Mouse (Mus musculus): ENCODE measurements at regions not wholly inside any gene's neighbourhood (a gene's known extent, or its start where the extent isn't known, plus 50 kb on each side); places are given as distances from the start of the nearest gene placed in this dataset.

DNA sequence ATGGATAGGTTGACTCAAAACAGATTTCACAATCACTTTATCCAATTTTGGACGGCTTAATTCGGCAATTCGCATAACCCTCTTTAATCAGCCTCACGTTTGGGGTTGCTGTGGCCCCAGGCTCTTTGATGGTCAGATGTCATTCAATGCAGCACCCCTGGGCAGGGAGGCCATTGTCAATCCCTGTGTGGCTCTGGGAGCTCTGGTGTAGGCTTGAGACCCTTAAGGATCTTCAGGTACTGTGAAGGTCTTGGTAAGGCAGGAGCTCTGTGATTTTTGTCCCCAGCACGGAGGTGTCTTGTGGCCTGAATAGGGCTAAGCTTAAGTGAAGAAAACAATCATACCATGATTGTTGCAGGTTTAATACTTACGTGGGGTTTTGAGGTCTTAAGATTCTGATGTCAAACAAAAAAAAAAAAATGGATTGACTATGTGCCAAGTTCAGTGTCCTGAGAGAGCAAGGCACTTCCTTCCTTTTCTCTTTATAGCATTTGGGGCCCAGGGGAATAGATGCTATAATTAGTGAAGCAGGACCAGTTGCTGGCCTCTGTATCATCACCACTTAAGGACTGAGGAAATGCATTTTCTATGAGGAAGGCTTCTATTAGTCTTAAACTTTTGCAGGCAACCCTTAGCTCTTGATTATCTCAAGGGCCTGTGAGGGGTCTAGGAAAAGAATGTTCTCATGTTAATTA, 98.9 kb downstream of the Ttc32 start:
- H3K9ac ChIP-seq (replicated peaks; ENCODE audit: low read length) = no peak overlapping the region
- H3K4me2 ChIP-seq (ENCODE audit: low read length) = no peak overlapping the region
- no peaks in the 10 kb centered on the region for H3K36me3 ChIP-seq (ENCODE audit: control insufficient read depth, insufficient read depth, low read length)
- ATAC-seq (ENCODE audit: low FRiP score, low TSS enrichment) (no peak), DNase-seq (no peak)
- H3K27ac ChIP-seq (replicated peaks; ENCODE audit: low read depth, low read length) = no peak overlapping the region
- H3K27me3 ChIP-seq (ENCODE audit: control insufficient read depth, insufficient read depth, low read length) = no peaks in the 10 kb centered on the region
- WGBS = 64% methylated on average over 6 of the region's 6 CpGs
- H3K9me3 ChIP-seq (ENCODE audit: control insufficient read depth, low read length) = no peaks in the 10 kb centered on the region
- H3K4me3 ChIP-seq (replicated peaks; ENCODE audit: low read depth, low read length) = no peak overlapping the region
- H3K4me1 ChIP-seq (ENCODE audit: control insufficient read depth, insufficient read depth, low read length) = no peaks in the 10 kb centered on the region

DNA sequence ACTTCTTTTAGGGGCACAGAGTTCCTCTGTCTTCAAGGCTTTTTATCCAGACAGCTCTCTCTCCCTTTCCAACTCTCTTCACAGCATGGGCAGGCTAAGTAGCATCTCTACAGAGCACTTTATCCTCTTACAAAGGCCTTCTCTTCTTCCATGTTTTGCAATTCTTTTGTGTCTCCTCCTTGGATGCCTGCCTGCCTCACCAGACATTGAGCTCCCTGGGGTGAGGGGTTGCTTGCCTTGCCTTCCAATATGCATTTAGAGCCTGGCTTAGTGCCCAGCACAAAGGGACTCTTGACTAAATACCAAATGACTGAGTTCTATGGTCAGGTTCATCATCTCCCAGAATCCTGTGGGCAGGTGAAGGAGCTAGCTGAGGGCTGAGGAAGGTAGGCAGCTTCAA, 102.8 kb downstream of the Ttc32 start:
- Histone ChIP-seq H3K27ac (replicated peaks; ENCODE audit: low read depth, low read length) (no peak overlapping the region), H3K27me3 (ENCODE audit: control insufficient read depth, insufficient read depth, low read length) (no peaks in the 10 kb centered on the region), H3K4me2 (ENCODE audit: low read length) (no peak overlapping the region), H3K4me3 (replicated peaks; ENCODE audit: low read depth, low read length) (no peak overlapping the region), H3K9ac (replicated peaks; ENCODE audit: low read length) (no peak overlapping the region), H3K36me3 (ENCODE audit: control insufficient read depth, insufficient read depth, low read length) (no peaks in the 10 kb centered on the region), H3K9me3 (ENCODE audit: control insufficient read depth, low read length) (no peaks in the 10 kb centered on the region), H3K4me1 (ENCODE audit: control insufficient read depth, insufficient read depth, low read length) (no peaks in the 10 kb centered on the region)
- DNase-seq = peak; percentile 18
- ATAC-seq (ENCODE audit: low FRiP score, low TSS enrichment) = no peak

DNA sequence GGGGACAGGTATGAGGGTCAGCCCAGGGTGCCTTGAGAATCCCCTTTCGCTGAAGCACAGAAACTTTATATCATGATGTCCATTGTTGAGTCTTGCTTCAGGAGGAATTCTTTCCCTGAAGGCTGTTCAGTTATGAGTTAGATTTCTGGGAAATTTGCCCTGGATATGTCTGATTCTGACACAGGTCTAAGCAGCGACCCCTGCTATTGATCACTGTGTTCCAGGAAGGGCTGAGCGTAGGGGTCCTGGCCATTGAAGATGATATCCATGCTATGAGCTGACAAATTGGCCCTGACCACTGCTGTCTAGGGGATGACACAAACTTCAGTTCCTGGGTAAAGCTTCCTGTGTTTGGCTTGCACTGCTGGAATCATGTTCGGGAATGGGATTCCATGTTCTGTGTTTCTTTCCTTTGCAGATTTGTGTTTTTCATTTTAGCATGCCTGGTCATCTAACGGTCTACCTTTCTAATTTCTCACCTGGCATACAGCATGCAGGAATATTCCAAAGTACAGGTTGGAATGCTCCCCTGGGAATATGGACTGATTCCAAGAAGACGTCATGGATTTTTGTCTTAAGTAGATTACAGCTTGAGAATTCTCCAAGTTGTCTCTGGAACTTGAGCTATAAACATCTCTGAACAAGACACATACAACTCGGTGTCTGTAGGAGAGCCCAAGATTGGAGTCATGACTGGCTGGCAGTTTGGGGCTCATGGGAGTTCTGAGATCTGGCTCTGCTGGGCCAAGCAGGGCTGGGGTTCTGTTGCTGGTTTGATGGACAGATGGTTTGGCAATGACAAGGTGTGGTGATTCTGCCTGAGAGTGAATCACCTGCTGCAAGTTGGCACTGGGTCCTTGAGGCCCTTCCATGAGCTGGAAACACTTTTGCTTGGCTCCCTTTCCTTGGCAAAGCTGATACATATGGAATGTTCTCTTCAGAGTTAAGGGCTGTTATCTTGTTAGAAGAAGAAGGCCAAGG, 104.4 kb downstream of the Ttc32 start:
- WGBS = 93% methylated on average over 7 of the region's 7 CpGs
- Histone ChIP-seq H3K4me2 (ENCODE audit: low read length) (no peak overlapping the region), H3K4me1 (ENCODE audit: control insufficient read depth, insufficient read depth, low read length) (no peaks in the 10 kb centered on the region), H3K36me3 (ENCODE audit: control insufficient read depth, insufficient read depth, low read length) (no peaks in the 10 kb centered on the region), H3K4me3 (replicated peaks; ENCODE audit: low read depth, low read length) (no peak overlapping the region), H3K9ac (replicated peaks; ENCODE audit: low read length) (no peak overlapping the region), H3K27ac (replicated peaks; ENCODE audit: low read depth, low read length) (no peak overlapping the region), H3K27me3 (ENCODE audit: control insufficient read depth, insufficient read depth, low read length) (no peaks in the 10 kb centered on the region), H3K9me3 (ENCODE audit: control insufficient read depth, low read length) (no peaks in the 10 kb centered on the region)
- ATAC-seq (ENCODE audit: low FRiP score, low TSS enrichment) (no peak), DNase-seq (no peak)

DNA sequence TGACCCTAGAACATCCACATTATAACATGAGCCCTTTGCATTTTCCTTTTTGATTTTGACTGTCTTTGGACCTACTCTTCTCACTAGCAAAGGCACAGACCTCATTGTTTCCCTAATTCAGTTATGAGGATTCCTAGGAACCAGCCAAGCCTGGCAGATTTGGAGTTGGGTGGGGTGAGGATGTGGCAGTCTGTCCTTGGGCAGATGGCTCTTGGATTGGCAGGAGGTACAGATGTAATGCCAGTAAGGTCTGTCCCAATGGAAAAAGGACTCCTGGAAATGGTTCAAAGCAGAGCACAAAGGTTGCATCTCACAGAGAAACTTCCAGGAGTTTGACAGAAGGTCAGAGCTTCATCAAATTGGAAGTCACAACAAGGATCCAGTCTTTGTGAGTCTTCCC, 121.2 kb downstream of the Ttc32 start:
- Histone ChIP-seq H3K9me3 (ENCODE audit: control insufficient read depth, low read length) (no peaks in the 10 kb centered on the region), H3K27me3 (ENCODE audit: control insufficient read depth, insufficient read depth, low read length) (no peaks in the 10 kb centered on the region), H3K4me3 (replicated peaks; ENCODE audit: low read depth, low read length) (no peak overlapping the region), H3K9ac (replicated peaks; ENCODE audit: low read length) (no peak overlapping the region), H3K4me2 (ENCODE audit: low read length) (no peak overlapping the region), H3K36me3 (ENCODE audit: control insufficient read depth, insufficient read depth, low read length) (no peaks in the 10 kb centered on the region), H3K4me1 (ENCODE audit: control insufficient read depth, insufficient read depth, low read length) (no peaks in the 10 kb centered on the region), H3K27ac (replicated peaks; ENCODE audit: low read depth, low read length) (no peak overlapping the region)
- ATAC-seq (ENCODE audit: low FRiP score, low TSS enrichment) = no peak
- DNase-seq = no peak

DNA sequence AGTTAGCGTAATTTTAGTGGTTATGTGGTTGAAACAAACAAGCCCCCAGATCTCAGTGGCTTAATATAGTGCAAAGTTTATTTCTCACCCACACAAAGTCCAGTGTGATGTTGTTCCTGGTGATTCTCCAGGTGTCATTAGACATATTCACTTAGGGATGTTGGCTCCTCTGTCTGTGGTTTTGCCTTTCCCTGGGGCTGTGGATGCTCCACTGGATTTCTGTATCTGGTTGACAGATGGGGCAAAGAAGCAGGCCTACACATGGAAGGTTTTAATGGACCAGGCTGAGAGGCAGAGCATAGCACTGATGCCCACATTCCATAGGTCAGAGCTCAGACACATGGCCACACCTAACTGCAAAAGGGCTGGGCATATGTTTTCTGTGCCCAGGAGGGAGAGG, 121.6 kb downstream of the Ttc32 start:
- WGBS = 83% methylated on average over 1 of the region's 1 CpGs
- Histone ChIP-seq H3K36me3 (ENCODE audit: control insufficient read depth, insufficient read depth, low read length) (no peaks in the 10 kb centered on the region), H3K4me1 (ENCODE audit: control insufficient read depth, insufficient read depth, low read length) (no peaks in the 10 kb centered on the region), H3K9ac (replicated peaks; ENCODE audit: low read length) (no peak overlapping the region), H3K27ac (replicated peaks; ENCODE audit: low read depth, low read length) (no peak overlapping the region), H3K9me3 (ENCODE audit: control insufficient read depth, low read length) (no peaks in the 10 kb centered on the region), H3K27me3 (ENCODE audit: control insufficient read depth, insufficient read depth, low read length) (no peaks in the 10 kb centered on the region), H3K4me3 (replicated peaks; ENCODE audit: low read depth, low read length) (no peak overlapping the region), H3K4me2 (ENCODE audit: low read length) (no peak overlapping the region)
- ATAC-seq (ENCODE audit: low FRiP score, low TSS enrichment) (no peak), DNase-seq (no peak)

GRCm38 (mm10) chr12:9154491-9154890, 124.7 kb downstream of the Ttc32 start:
- H3K4me2 ChIP-seq (ENCODE audit: low read length) = no peak overlapping the region
- ATAC-seq (ENCODE audit: low FRiP score, low TSS enrichment) (no peak), DNase-seq (no peak)
- no peaks in the 10 kb centered on the region for H3K4me1 ChIP-seq (ENCODE audit: control insufficient read depth, insufficient read depth, low read length)
- WGBS = 97% methylated on average over 2 of the region's 2 CpGs
- H3K9ac ChIP-seq (replicated peaks; ENCODE audit: low read length) = no peak overlapping the region
- no peak overlapping the region for H3K27ac ChIP-seq (replicated peaks; ENCODE audit: low read depth, low read length)
- no peak overlapping the region for H3K4me3 ChIP-seq (replicated peaks; ENCODE audit: low read depth, low read length)
- H3K27me3 ChIP-seq (ENCODE audit: control insufficient read depth, insufficient read depth, low read length) = no peaks in the 10 kb centered on the region
- no peaks in the 10 kb centered on the region for H3K9me3 ChIP-seq (ENCODE audit: control insufficient read depth, low read length)
- H3K36me3 ChIP-seq (ENCODE audit: control insufficient read depth, insufficient read depth, low read length) = no peaks in the 10 kb centered on the region

DNA sequence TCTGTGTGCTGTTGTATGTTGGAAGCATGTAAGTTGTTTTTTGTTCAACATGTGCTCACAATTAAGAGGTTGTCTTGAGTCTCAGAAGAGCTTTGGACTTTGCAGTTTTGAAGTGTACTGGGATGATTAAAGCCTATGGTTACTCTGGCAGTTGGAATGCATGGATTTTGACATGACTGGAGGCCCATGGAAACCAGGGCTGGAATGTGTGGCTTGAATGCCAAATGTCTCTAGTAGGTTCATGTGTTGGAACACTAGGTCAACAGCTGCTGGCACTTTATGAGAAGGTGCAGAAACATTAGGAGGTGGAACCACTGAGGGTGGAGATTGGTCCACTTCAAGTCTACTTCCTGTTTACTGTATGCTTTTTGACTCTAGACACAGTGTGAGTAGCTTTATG, 127.0 kb downstream of the Ttc32 start:
- no peaks in the 10 kb centered on the region for H3K36me3 ChIP-seq (ENCODE audit: control insufficient read depth, insufficient read depth, low read length)
- DNase-seq (no peak), ATAC-seq (ENCODE audit: low FRiP score, low TSS enrichment) (no peak)
- H3K4me2 ChIP-seq (ENCODE audit: low read length) = no peak overlapping the region
- no peaks in the 10 kb centered on the region for H3K27me3 ChIP-seq (ENCODE audit: control insufficient read depth, insufficient read depth, low read length)
- no peak overlapping the region for H3K9ac ChIP-seq (replicated peaks; ENCODE audit: low read length)
- no peaks in the 10 kb centered on the region for H3K9me3 ChIP-seq (ENCODE audit: control insufficient read depth, low read length)
- no peak overlapping the region for H3K4me3 ChIP-seq (replicated peaks; ENCODE audit: low read depth, low read length)
- no peaks in the 10 kb centered on the region for H3K4me1 ChIP-seq (ENCODE audit: control insufficient read depth, insufficient read depth, low read length)
- H3K27ac ChIP-seq (replicated peaks; ENCODE audit: low read depth, low read length) = no peak overlapping the region

GRCm38 (mm10) chr12:9158751-9159150, 129.0 kb downstream of the Ttc32 start:
- H3K9ac ChIP-seq (replicated peaks; ENCODE audit: low read length) = no peak overlapping the region
- WGBS = 74% methylated on average over 5 of the region's 5 CpGs
- H3K27ac ChIP-seq (replicated peaks; ENCODE audit: low read depth, low read length) = no peak overlapping the region
- H3K4me3 ChIP-seq (replicated peaks; ENCODE audit: low read depth, low read length) = no peak overlapping the region
- H3K36me3 ChIP-seq (ENCODE audit: control insufficient read depth, insufficient read depth, low read length) = no peaks in the 10 kb centered on the region
- ATAC-seq (ENCODE audit: low FRiP score, low TSS enrichment) = no peak
- no peak for DNase-seq
- no peaks in the 10 kb centered on the region for H3K27me3 ChIP-seq (ENCODE audit: control insufficient read depth, insufficient read depth, low read length)
- no peaks in the 10 kb centered on the region for H3K4me1 ChIP-seq (ENCODE audit: control insufficient read depth, insufficient read depth, low read length)
- no peaks in the 10 kb centered on the region for H3K9me3 ChIP-seq (ENCODE audit: control insufficient read depth, low read length)
- no peak overlapping the region for H3K4me2 ChIP-seq (ENCODE audit: low read length)

Data from midbrain, embryonic 14.5 days (tissue).